Mouse (Mus musculus) heart, embryonic 12.5 days (tissue): ENCODE measurements around the gene Ntrk1. TPM values are rescaled to one million over a fixed set of nuclear protein-coding genes. Genes with fewer than 3 reads are reported as not detected.
"Not testable (repeated sequence)": the region's sequence is repeated elsewhere in the genome, so short reads cannot be mapped to it uniquely, and the experiment has no call there.

Experiments used
- ATAC-seq: fragments of 200-750 bp; cut with Nextera tagmentation; 2 replicates; pipeline ENCODE4 v1.8.0; 2017; ENCODE audit warnings: moderate TSS enrichment, moderate library complexity; ENCODE audit not compliant: insufficient number of reproducible peaks, low FRiP score
- H3K27ac ChIP-seq: fragments of 300-500 bp; sonication (generic); 2 replicates; pipeline ENCODE4 v1.5.1; 2016; ENCODE audit warnings: mild to moderate bottlenecking, moderate library complexity; ENCODE audit not compliant: poor library complexity, severe bottlenecking
- H3K27me3 ChIP-seq: fragments of 300-500 bp; sonication (generic); replicated peaks from 2 replicates; pipeline ENCODE4 v1.6.1; 2016; ENCODE audit warnings: mild to moderate bottlenecking, moderate library complexity
- H3K36me3 ChIP-seq: fragments of 300-500 bp; sonication (generic); 2 replicates; pipeline ENCODE4 v1.6.1; 2016; ENCODE audit warnings: mild to moderate bottlenecking, moderate library complexity
- H3K4me1 ChIP-seq: fragments of 300-500 bp; sonication (generic); replicated peaks from 2 replicates; pipeline ENCODE4 v1.6.1; 2016; ENCODE audit warnings: mild to moderate bottlenecking
- H3K4me2 ChIP-seq: fragments of 300-500 bp; sonication (generic); 2 replicates; pipeline ENCODE4 v1.6.1; 2016; ENCODE audit warnings: mild to moderate bottlenecking, moderate library complexity
- H3K4me3 ChIP-seq: fragments of 300-500 bp; sonication (generic); 2 replicates; pipeline ENCODE4 v1.5.1; 2016; ENCODE audit warnings: mild to moderate bottlenecking
- H3K9ac ChIP-seq: fragments of 300-500 bp; sonication (generic); 2 replicates; pipeline ENCODE4 v1.6.1; 2016; ENCODE audit warnings: mild to moderate bottlenecking, moderate library complexity
- H3K9me3 ChIP-seq: fragments of 300-500 bp; sonication (generic); replicated peaks from 2 replicates; pipeline ENCODE4 v1.6.1; 2016; ENCODE audit warnings: mild to moderate bottlenecking, moderate library complexity
- WGBS: fragments of 180-500 bp; shearing (Covaris S2); methylation state at CpG from one replicate; pipeline ENCODE4 v1.1.7; 2016; 5-methylcytosine and 5-hydroxymethylcytosine counted together
- polyA plus RNA-seq: library from polyadenylated mRNA; unstranded; fragments of >200 nt; fragmentation: Nextera tagmentation; extraction: Ambion mirVana; gene quantifications from 2 replicates; pipeline ENCODE4 v1.2.1, GENCODE M21; 2016

Gene Ntrk1
- 0.26 and 0.30 TPM in 2 replicates for polyA plus RNA-seq

- no peaks in the 10 kb centered on the region for H3K36me3 ChIP-seq
- peak within 1 kb of the TSS; percentile 35 for H3K4me3 ChIP-seq
- H3K9ac ChIP-seq = no peak within 1 kb of the TSS
- no peak for ATAC-seq
- no peak within 1 kb of the TSS for H3K27ac ChIP-seq
- WGBS = under 1% methylated on average over 34 of the region's 47 CpGs
- H3K27me3 ChIP-seq = peaks cover 100% of the 10 kb centered on the region
- H3K4me1 ChIP-seq = peaks cover 22% of the 10 kb centered on the region
- peak within 1 kb of the TSS; percentile 55 for H3K4me2 ChIP-seq
- no peaks in the 10 kb centered on the region for H3K9me3 ChIP-seq
Measured at GRCm38 (mm10) chr3:87794922-87795325, at the start of gene Ntrk1. Ntrk1 (minus strand) TSS chr3:87795162.

GRCm38 (mm10) chr3:87840858-87841257 lies 45.9 kb upstream of the Ntrk1 start:
- H3K27ac ChIP-seq = no peak overlapping the region
- H3K4me2 ChIP-seq = no peak overlapping the region
- H3K9ac ChIP-seq = no peak overlapping the region

DNA sequence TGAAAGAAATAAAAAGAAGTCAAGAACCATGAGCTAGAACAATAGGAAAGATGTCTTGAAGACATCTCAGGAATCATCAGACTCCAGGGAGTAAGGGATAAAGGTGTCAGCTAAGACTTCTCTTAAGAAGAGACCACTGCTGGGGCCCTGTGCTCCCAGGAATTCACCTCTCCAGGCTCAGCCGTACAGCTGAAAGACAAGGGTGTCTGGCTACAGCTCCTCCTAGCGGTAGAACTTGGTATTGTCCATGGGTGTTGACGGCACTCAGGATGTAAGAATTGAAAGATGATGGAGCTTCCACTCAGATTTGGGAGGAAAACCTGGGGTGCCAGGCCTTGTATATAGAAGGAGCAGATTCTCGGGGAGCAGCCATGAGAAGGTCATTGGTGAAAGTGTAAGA lies 43.7 kb upstream of the Ntrk1 start:
- H3K4me1 ChIP-seq = no peaks in the 10 kb centered on the region
- peaks cover 13% of the 10 kb centered on the region; the same call in 1 of the 2 replicates for H3K27me3 ChIP-seq
- no peak overlapping the region for H3K4me3 ChIP-seq
- H3K9me3 ChIP-seq = no peaks in the 10 kb centered on the region
- ATAC-seq = no peak
- WGBS = 3% methylated on average over 4 of the region's 4 CpGs
- H3K36me3 ChIP-seq = no peaks in the 10 kb centered on the region
- no peak overlapping the region for H3K27ac ChIP-seq
- no peak overlapping the region for H3K9ac ChIP-seq
- H3K4me2 ChIP-seq = no peak overlapping the region

More at GRCm38 (mm10) chr3:87840858-87841257, 45.9 kb upstream of the Ntrk1 start:
- Histone ChIP-seq H3K27me3 (peaks cover 13% of the 10 kb centered on the region; the same call in 1 of the 2 replicates), H3K36me3 (no peaks in the 10 kb centered on the region), H3K4me1 (no peaks in the 10 kb centered on the region), H3K4me3 (no peak overlapping the region), H3K9me3 (no peaks in the 10 kb centered on the region)
- ATAC-seq = no peak

- Histone ChIP-seq H3K27me3 (0 out of 2 replicates have a peak, but pooled peaks cover 6% of the 10 kb centered on the region), H3K9me3 (no peaks in the 10 kb centered on the region), H3K4me1 (no peaks in the 10 kb centered on the region), H3K36me3 (no peaks in the 10 kb centered on the region), H3K9ac (no peak overlapping the region), H3K27ac (no peak overlapping the region), H3K4me3 (no peak overlapping the region), H3K4me2 (no peak overlapping the region)
- 59% methylated on average over 5 of the region's 5 CpGs for WGBS
- no peak for ATAC-seq
Measured at GRCm38 (mm10) chr3:87833482-87833881, 38.5 kb upstream of the Ntrk1 start.

DNA sequence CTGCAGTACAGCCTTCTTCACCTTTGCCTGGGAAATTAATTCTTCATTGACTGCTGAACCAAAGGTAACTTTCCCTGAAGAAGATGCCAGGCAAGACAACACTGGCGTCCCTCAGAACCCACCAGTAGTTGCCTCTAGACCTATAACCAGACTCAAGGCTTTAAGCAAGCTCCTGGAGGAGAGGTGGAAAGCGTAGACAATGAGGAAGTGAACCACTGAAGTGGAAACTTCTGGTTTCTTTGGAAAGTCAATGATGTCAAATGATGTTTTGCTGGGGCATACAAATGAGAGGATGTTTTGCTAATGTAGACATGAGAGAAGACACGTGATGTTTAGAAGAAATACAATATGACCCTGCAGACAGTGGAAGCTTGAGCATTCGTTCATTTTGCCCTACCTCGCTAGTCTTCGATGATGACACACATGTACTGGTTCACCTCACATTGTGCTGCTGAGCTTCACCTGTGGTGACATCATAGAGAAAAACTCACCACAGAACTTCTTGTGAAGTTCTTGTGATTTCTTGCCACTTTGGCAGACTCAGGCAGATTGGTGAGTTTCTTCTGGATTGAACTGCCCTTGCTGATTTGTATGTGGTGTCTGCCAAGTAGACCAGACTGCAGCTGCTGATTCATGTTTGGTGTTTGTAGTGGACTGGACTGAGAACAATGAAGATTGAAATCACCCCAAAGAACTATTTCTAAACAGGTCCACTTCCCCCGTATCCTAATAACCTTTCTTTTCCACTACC lies 37.3 kb upstream of the Ntrk1 start:
- Histone ChIP-seq H3K4me2 (no peak overlapping the region), H3K4me1 (no peaks in the 10 kb centered on the region), H3K27ac (no peak overlapping the region), H3K27me3 (0 out of 2 replicates have a peak, but pooled peaks cover 6% of the 10 kb centered on the region), H3K9me3 (no peaks in the 10 kb centered on the region), H3K9ac (no peak overlapping the region), H3K4me3 (no peak overlapping the region), H3K36me3 (no peaks in the 10 kb centered on the region)
- no peak for ATAC-seq
- WGBS = 78% methylated on average over 7 of the region's 7 CpGs

DNA sequence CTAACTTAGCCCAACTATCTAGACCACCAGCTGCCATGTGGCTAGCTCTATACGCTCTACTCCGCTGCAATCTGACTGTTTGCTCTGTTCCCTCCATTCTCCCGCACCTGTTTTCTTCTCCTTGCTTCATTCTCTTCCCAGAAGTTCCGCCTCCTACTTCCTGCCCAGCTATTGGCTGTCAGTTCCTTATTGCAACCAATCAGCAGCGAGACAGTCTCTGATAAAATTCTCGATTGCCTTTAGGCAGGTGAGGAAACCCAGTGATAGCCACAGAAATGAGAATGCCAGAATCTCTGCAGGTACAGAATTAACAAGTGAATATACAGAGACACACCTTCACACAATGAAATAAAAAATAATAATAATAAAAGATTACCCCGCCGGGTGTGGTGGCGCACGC lies 34.1 kb upstream of the Ntrk1 start:
- no peaks in the 10 kb centered on the region for H3K36me3 ChIP-seq
- 0 out of 2 replicates have a peak, but pooled peaks cover 6% of the 10 kb centered on the region for H3K27me3 ChIP-seq
- WGBS = 43% methylated on average over 10 of the region's 10 CpGs
- H3K4me2 ChIP-seq = no peak overlapping the region
- H3K4me1 ChIP-seq = no peaks in the 10 kb centered on the region
- no peak for ATAC-seq
- no peak overlapping the region for H3K9ac ChIP-seq
- no peaks in the 10 kb centered on the region for H3K9me3 ChIP-seq
- no peak overlapping the region for H3K27ac ChIP-seq
- no peak overlapping the region for H3K4me3 ChIP-seq

GRCm38 (mm10) chr3:87828435-87828834 lies 33.5 kb upstream of the Ntrk1 start:
- Histone ChIP-seq H3K9ac (no peak overlapping the region), H3K4me3 (no peak overlapping the region), H3K36me3 (no peaks in the 10 kb centered on the region), H3K4me2 (no peak overlapping the region), H3K4me1 (no peaks in the 10 kb centered on the region), H3K27me3 (0 out of 2 replicates have a peak, but pooled peaks cover 6% of the 10 kb centered on the region), H3K27ac (no peak overlapping the region), H3K9me3 (no peaks in the 10 kb centered on the region)
- ATAC-seq = no peak
- WGBS = 35% methylated on average over 4 of the region's 4 CpGs

- H3K4me2 ChIP-seq, H3K9me3 ChIP-seq, ATAC-seq, H3K27ac ChIP-seq, H3K36me3 ChIP-seq, H3K4me3 ChIP-seq, H3K4me1 ChIP-seq, H3K9ac ChIP-seq: not testable (repeated sequence)
- H3K27me3 ChIP-seq = peaks cover 20% of the 10 kb centered on the region
- WGBS = 93% methylated on average over 1 of the region's 1 CpGs
Measured at GRCm38 (mm10) chr3:87824206-87824605, 29.2 kb upstream of the Ntrk1 start, which contains the start of gene Pear1. Pear1 (minus strand) TSS chr3:87824306.

- ATAC-seq = no peak
- no peaks in the 10 kb centered on the region for H3K9me3 ChIP-seq
- no peak overlapping the region for H3K4me2 ChIP-seq
- H3K9ac ChIP-seq = no peak overlapping the region
- no peak overlapping the region for H3K27ac ChIP-seq
- no peak overlapping the region for H3K4me3 ChIP-seq
- peaks cover 6% of the 10 kb centered on the region; the same call in 1 of the 2 replicates for H3K4me1 ChIP-seq
- 58% methylated on average over 12 of the region's 12 CpGs for WGBS
- H3K27me3 ChIP-seq = peaks cover 70% of the 10 kb centered on the region
- H3K36me3 ChIP-seq = no peaks in the 10 kb centered on the region
Measured at GRCm38 (mm10) chr3:87818226-87818625, 23.3 kb upstream of the Ntrk1 start.

DNA sequence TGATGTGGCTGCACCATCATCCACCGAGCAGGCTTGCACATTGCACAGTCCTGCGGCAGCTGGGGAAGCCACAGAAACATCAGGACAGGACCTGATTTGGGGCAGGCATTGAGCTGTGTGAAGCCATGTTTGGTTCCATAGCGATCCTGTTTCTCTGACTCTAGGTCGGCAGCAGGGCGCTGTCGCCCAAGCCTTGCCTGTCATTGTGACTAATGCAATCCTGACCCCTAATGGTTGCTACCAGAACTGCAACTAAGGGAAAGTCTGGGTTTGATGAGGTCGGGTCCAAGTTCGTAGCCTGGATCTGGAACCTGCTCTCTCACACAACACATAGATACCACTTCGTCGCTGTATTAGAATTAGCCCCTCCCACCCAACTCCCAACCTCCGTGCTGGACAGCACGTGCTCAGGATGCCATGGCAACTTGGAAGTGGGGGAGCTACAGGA lies 21.7 kb upstream of the Ntrk1 start:
- Histone ChIP-seq H3K27ac (no peak overlapping the region), H3K27me3 (peaks cover 85% of the 10 kb centered on the region), H3K36me3 (no peaks in the 10 kb centered on the region), H3K9ac (no peak overlapping the region), H3K4me2 (peak overlapping the region; percentile 28), H3K9me3 (no peaks in the 10 kb centered on the region), H3K4me3 (no peak overlapping the region), H3K4me1 (peaks cover 6% of the 10 kb centered on the region; the same call in 1 of the 2 replicates)
- ATAC-seq = no peak
- WGBS = 2% methylated on average over 12 of the region's 12 CpGs

DNA sequence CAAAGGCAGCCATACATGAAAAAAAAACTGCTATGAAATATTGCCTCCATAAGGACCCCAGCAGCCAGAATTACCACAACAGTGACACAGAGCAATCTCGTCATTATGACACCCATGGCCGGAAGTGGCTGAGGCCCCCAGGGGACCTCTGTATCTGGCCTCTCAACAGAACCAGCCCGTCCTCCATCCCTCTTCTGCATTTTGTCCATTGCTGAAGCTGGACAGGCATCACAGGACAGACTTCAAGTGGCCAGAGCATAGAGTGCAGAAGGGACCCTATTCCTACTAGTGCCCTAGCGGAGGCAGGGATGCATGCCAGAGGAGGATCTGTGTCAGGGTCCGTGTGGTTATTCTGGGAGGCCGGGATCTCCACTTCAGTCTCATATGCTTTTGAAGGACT lies 21.2 kb upstream of the Ntrk1 start:
- H3K27ac ChIP-seq = no peak overlapping the region
- 38% methylated on average over 6 of the region's 6 CpGs for WGBS
- peaks cover 90% of the 10 kb centered on the region for H3K27me3 ChIP-seq
- peaks cover 6% of the 10 kb centered on the region; the same call in 1 of the 2 replicates for H3K4me1 ChIP-seq
- H3K4me2 ChIP-seq = peak overlapping the region; percentile 28
- ATAC-seq = no peak
- no peak overlapping the region for H3K9ac ChIP-seq
- H3K4me3 ChIP-seq = no peak overlapping the region
- no peaks in the 10 kb centered on the region for H3K36me3 ChIP-seq
- no peaks in the 10 kb centered on the region for H3K9me3 ChIP-seq
